Mouse (Mus musculus): ENCODE measurements at regions not wholly inside any gene's neighbourhood (a gene's known extent, or its start where the extent isn't known, plus 50 kb on each side); places are given as distances from the start of the nearest gene placed in this dataset.

GRCm38 (mm10) chr1:189079451-189080410 is 72.1 kb upstream of the Kctd3 start:
- TF ChIP-seq CTCF (IDR thresholded peaks at IDR 0.05; ENCODE audit: low read depth): no peak
- no peak for TF ChIP-seq EP300 (IDR thresholded peaks at IDR 0.05; ENCODE audit: low read depth)
